Mouse (Mus musculus) kidney, embryonic 14.5 days (tissue): ENCODE data around the gene Tspan4. TPM values are rescaled to one million over a fixed set of nuclear protein-coding genes. Genes with fewer than 3 reads are reported as not detected.
"Not testable (repeated sequence)": the region's sequence is repeated elsewhere in the genome, so short reads cannot be mapped to it uniquely, and the experiment has no call there.

Experiments used
- ATAC-seq: fragments of 200-750 bp; cut with Nextera tagmentation; 2 replicates; pipeline ENCODE4 v1.8.0; 2017; ENCODE audit warnings: moderate number of reproducible peaks, mild to moderate bottlenecking, moderate TSS enrichment, moderate library complexity; ENCODE audit not compliant: low FRiP score, low TSS enrichment
- H3K27ac ChIP-seq: fragments of 300-500 bp; sonication (generic); 2 replicates; pipeline ENCODE4 v1.5.1; 2014; ENCODE audit warnings: low read depth, mild to moderate bottlenecking, low read length, moderate library complexity, mixed read lengths
- H3K27me3 ChIP-seq: fragments of 300-500 bp; sonication (generic); 2 replicates; pipeline ENCODE4 v1.6.1; 2014; ENCODE audit warnings: mild to moderate bottlenecking, low read length; ENCODE audit not compliant: control insufficient read depth, insufficient read depth
- H3K36me3 ChIP-seq: fragments of 300-500 bp; sonication (generic); 2 replicates; pipeline ENCODE4 v1.6.1; 2014; ENCODE audit warnings: low read length, mixed read lengths; ENCODE audit not compliant: control insufficient read depth, insufficient read depth
- H3K4me1 ChIP-seq: fragments of 300-500 bp; sonication (generic); 2 replicates; pipeline ENCODE4 v1.6.1; 2014; ENCODE audit warnings: low read length, mixed read lengths; ENCODE audit not compliant: control insufficient read depth, insufficient read depth
- H3K4me2 ChIP-seq: fragments of 300-500 bp; sonication (generic); replicated peaks from 2 replicates; pipeline ENCODE4 v1.6.1; 2014; ENCODE audit warnings: low read depth, mild to moderate bottlenecking, low read length
- H3K4me3 ChIP-seq: fragments of 300-500 bp; sonication (generic); 2 replicates; pipeline ENCODE4 v1.5.1; 2014; ENCODE audit warnings: mild to moderate bottlenecking, low read length
- H3K9ac ChIP-seq: fragments of 300-500 bp; sonication (generic); 2 replicates; pipeline ENCODE4 v1.6.1; 2014; ENCODE audit warnings: low read depth, mild to moderate bottlenecking, low read length, moderate library complexity
- H3K9me3 ChIP-seq: fragments of 300-500 bp; sonication (generic); 2 replicates; pipeline ENCODE4 v1.6.1; 2016; ENCODE audit warnings: low read length; ENCODE audit not compliant: control insufficient read depth
- WGBS: fragments of 180-500 bp; shearing (Covaris S2); extraction: QIAGEN DNeasy Blood & Tissue Kit; methylation state at CpG from one replicate; pipeline ENCODE4 v1.1.7; 2014; 5-methylcytosine and 5-hydroxymethylcytosine counted together
- polyA plus RNA-seq: library from polyadenylated mRNA; unstranded; fragments of >200 nt; fragmentation: Nextera tagmentation; extraction: Ambion mirVana; gene quantifications from 2 replicates; pipeline ENCODE4 v1.2.1, GENCODE M21; 2014

Gene Tspan4
- polyA plus RNA-seq, 1 experiment from 2014 or later, result 90.2 TPM

GRCm38 (mm10) chr7:141443828-141444237 is 31.2 kb upstream of the Tspan4 start, which contains the start of gene Pidd1:
Gene Pidd1 (minus strand): TSS chr7:141444025.
- under 1% methylated on average over 25 of the region's 25 CpGs for WGBS
- Histone ChIP-seq H3K27me3 (no peaks in the 10 kb centered on the region), H3K4me3 (peak within 1 kb of the TSS; percentile 46), H3K27ac (peak within 1 kb of the TSS; percentile 27; the same call in 1 of the 2 replicates), H3K4me2 (peak within 1 kb of the TSS; percentile 82), H3K9me3 (no peaks in the 10 kb centered on the region), H3K36me3 (peaks cover 31% of the 10 kb centered on the region), H3K9ac (peak within 1 kb of the TSS; percentile 70), H3K4me1 (peaks cover 23% of the 10 kb centered on the region)
- peak; percentile 50 for ATAC-seq

GRCm38 (mm10) chr7:141446374-141446773 is 28.7 kb upstream of the Tspan4 start:
- peak overlapping the region; percentile 58; the same call in 1 of the 2 replicates for H3K4me2 ChIP-seq
- not testable (repeated sequence) for H3K9ac ChIP-seq, ATAC-seq, H3K9me3 ChIP-seq, H3K27me3 ChIP-seq, H3K27ac ChIP-seq
- peak overlapping the region; percentile 86; the same call in 1 of the 2 replicates for H3K4me3 ChIP-seq
- peaks cover 35% of the 10 kb centered on the region for H3K36me3 ChIP-seq
- WGBS, result 81% methylated on average over 3 of the region's 3 CpGs
- H3K4me1 ChIP-seq, result peaks cover 24% of the 10 kb centered on the region

DNA sequence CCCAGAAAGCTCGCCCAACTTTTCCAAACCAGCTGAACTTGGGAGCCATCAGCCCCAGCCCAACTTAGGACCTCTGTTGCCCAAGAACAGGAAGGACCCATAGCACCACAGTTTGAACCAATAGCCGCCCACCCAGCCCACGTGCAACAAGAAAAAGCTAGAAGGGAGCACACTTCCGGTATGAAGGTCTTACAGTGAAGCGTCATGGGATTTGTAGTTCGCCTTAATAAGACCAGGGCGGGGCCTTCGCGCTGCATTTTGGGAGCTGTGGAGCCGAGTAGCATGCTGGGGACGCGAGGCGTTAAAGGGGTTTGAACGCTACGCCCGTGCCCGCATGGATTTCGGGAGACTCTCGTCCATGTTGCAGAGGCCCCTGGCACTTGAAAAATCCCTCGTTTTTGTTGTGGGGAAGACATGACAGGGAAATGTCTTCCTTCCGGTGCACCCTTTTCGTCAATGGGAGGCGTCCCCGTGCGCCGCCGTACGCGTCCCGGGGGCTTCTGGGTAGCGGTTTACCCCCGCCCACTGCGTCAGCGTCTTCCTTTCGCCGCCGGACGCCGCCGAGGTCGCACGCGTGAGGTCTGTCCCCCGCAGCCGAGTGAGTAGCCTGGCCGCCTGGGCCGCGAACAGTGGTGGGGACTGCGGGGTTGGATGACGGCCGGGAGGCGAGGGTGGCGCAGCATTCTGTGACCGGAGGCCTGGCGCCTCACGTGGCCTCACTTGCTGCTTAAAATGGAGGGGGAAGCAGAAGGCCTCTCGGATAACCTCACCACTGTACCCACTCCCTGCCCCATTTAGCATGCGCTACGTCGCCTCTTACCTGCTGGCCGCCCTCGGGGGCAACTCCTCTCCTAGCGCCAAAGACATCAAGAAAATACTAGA is 27.7 kb upstream of the Tspan4 start, which contains the start of gene Rplp2:
TSS of gene Rplp2 (plus strand) at position 261 of the 882 bp plus-strand sequence.
- Histone ChIP-seq H3K4me1 (peaks cover 23% of the 10 kb centered on the region), H3K4me3 (peak within 1 kb of the TSS; percentile 86), H3K9ac (peak within 1 kb of the TSS; percentile 94), H3K27me3 (no peaks in the 10 kb centered on the region), H3K4me2 (peak within 1 kb of the TSS; percentile 58), H3K27ac (peak within 1 kb of the TSS; percentile 74), H3K9me3 (no peaks in the 10 kb centered on the region), H3K36me3 (peaks cover 39% of the 10 kb centered on the region)
- under 1% methylated on average over 63 of the region's 63 CpGs for WGBS
- peak; percentile 91 for ATAC-seq

GRCm38 (mm10) chr7:141451928-141452327 is 23.1 kb upstream of the Tspan4 start:
- peaks cover 17% of the 10 kb centered on the region for H3K4me1 ChIP-seq
- H3K4me3 ChIP-seq, result no peak overlapping the region
- no peaks in the 10 kb centered on the region for H3K9me3 ChIP-seq
- H3K27ac ChIP-seq, result no peak overlapping the region
- no peak for ATAC-seq
- H3K27me3 ChIP-seq, result no peaks in the 10 kb centered on the region
- H3K4me2 ChIP-seq, result no peak overlapping the region
- no peak overlapping the region for H3K9ac ChIP-seq
- H3K36me3 ChIP-seq, result peaks cover 39% of the 10 kb centered on the region

GRCm38 (mm10) chr7:141453636-141454035 is 21.4 kb upstream of the Tspan4 start:
- H3K4me3 ChIP-seq, result no peak overlapping the region
- no peaks in the 10 kb centered on the region for H3K27me3 ChIP-seq
- peaks cover 13% of the 10 kb centered on the region for H3K4me1 ChIP-seq
- ATAC-seq, result no peak
- H3K4me2 ChIP-seq, result no peak overlapping the region
- peaks cover 35% of the 10 kb centered on the region for H3K36me3 ChIP-seq
- WGBS, result 68% methylated on average over 2 of the region's 2 CpGs
- H3K9ac ChIP-seq, result no peak overlapping the region
- no peak overlapping the region for H3K27ac ChIP-seq
- no peaks in the 10 kb centered on the region for H3K9me3 ChIP-seq

DNA sequence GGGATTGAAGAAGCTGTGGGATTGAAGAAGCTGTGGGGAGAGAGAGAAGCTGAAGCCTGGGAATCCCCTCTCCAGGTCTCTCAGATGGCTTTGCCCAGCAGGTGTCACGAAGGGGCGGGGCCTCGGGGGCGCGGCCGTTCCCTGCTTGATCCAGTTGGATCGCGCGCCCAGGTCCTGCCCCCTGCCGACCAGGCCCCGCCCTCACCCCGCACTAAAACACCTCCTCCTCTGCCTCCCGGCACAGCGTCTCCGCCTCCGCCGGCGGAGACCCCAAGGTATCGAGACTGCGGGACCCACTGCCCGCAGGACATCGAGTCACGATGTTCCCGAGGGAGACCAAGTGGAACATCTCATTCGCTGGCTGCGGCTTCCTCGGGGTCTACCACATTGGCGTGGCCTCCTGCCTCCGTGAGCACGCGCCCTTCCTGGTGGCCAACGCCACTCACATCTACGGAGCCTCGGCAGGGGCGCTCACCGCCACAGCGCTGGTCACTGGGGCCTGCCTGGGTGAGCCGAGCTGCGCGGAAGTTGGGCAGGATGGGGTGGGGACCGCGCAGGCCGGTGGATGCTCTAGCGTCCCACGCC is 20.0 kb upstream of the Tspan4 start, which contains the start of gene Pnpla2:
TSS of gene Pnpla2 (plus strand) at position 232 of the 585 bp plus-strand sequence.
- peak within 1 kb of the TSS; percentile 58 for H3K4me3 ChIP-seq
- peaks cover 21% of the 10 kb centered on the region for H3K36me3 ChIP-seq
- H3K4me1 ChIP-seq, result peaks cover 10% of the 10 kb centered on the region
- H3K27ac ChIP-seq, result peak within 1 kb of the TSS; percentile 48
- no peaks in the 10 kb centered on the region for H3K9me3 ChIP-seq
- peak; percentile 85 for ATAC-seq
- H3K27me3 ChIP-seq, result no peaks in the 10 kb centered on the region
- peak within 1 kb of the TSS; percentile 69 for H3K9ac ChIP-seq
- peak within 1 kb of the TSS; percentile 98 for H3K4me2 ChIP-seq
- WGBS, result 1% methylated on average over 44 of the region's 45 CpGs

- Histone ChIP-seq H3K4me3 (peak overlapping the region; percentile 58), H3K36me3 (peaks cover 14% of the 10 kb centered on the region), H3K4me2 (peak overlapping the region; percentile 98), H3K27me3 (peaks cover 4% of the 10 kb centered on the region; the same call in 1 of the 2 replicates), H3K9ac (peak overlapping the region; percentile 69), H3K4me1 (peaks cover 10% of the 10 kb centered on the region), H3K9me3 (no peaks in the 10 kb centered on the region), H3K27ac (peak overlapping the region; percentile 48)
- ATAC-seq, result peak; percentile 25
- 0% methylated on average over 23 of the region's 23 CpGs for WGBS
These were observed 19.3 kb upstream of the Tspan4 start for GRCm38 (mm10) chr7:141455610-141456314.

GRCm38 (mm10) chr7:141456739-141457138 is 18.3 kb upstream of the Tspan4 start:
- WGBS, result 88% methylated on average over 6 of the region's 6 CpGs
- Histone ChIP-seq H3K9me3 (no peaks in the 10 kb centered on the region), H3K4me1 (peaks cover 16% of the 10 kb centered on the region), H3K27me3 (peaks cover 12% of the 10 kb centered on the region), H3K4me2 (no peak overlapping the region), H3K27ac (no peak overlapping the region), H3K4me3 (no peak overlapping the region), H3K36me3 (peaks cover 4% of the 10 kb centered on the region; the same call in 1 of the 2 replicates), H3K9ac (no peak overlapping the region)
- ATAC-seq, result no peak
